Mouse (Mus musculus) olfactory bulb, adult 2 months (tissue): ENCODE measurements around the gene Fndc1.

Source experiments
- CTCF ChIP-seq: fragments of 200-500 bp; IDR thresholded peaks from 2 replicates; pipeline ENCODE4 v1.5.1; 2012; ENCODE audit warnings: low read depth, mild to moderate bottlenecking, low read length, moderate library complexity; ENCODE audit not compliant: insufficient read depth
- POLR2A ChIP-seq: fragments of 200-500 bp; IDR thresholded peaks from 2 replicates; pipeline ENCODE4 v1.6.1; 2012; ENCODE audit warnings: mild to moderate bottlenecking, low read depth, low read length, moderate library complexity; ENCODE audit not compliant: insufficient read depth

DNA sequence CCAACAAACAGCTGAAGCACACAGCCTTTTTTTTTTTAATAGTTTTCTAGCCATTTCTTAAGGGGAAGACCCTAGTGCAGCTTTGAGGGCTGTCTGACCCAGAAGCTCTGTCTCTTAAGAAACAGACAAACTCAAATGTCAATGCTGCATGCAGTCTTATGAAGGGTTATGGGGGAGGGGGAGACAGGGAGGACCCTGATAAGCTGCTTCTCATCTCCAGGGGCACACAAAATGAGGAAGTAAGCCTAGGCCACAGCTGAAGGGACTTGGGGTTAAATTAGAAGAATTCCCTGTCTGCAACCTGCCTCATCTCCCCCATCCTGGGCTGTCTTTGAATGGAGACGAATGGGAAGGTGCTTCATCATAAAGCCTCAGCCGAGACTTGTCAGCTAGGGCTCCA, 19.1 kb downstream of the Fndc1 start:
- TF ChIP-seq CTCF: no peak
- TF ChIP-seq POLR2A: no peak
